Comparison of ENCODE assay signal across 11 mouse cellular contexts in the genomic region with DNA sequence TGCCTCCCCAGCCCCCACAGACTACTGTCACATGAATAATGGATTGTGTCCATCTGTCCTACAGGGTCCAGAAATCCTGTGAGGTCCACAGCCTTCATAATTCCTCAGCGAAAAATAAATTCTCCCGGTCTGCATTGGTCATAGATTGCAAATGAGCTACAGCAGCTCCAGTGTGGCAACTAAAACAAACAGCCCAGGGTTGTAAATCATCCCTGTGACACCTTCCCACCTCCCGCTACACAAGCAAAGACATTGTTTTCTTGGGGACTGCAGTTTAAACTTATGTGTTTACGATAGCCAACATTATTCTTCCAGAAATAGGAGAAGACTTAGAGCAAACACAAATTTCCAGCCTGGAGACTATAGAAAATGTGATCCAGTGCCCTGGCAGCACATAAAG.
"Had no signal": no experiment of that assay in that cellular context is flagged by ENCODE, and none has a peak within 500 bp of the region (broad histone marks: within the 10 kb centered on the region; RNA-seq: fewer than 3 reads in every experiment).

No protein-coding gene starts in this region.

- DNase-seq: kidney, adult 8-10 months; kidney, postnatal 10 days; liver; lung, adult 18-20 months; thymus, adult 2 months; thymus, postnatal 25 days had no signal

- H3K9me3 ChIP-seq: limb, embryonic 12.5 days; midbrain, embryonic 13.5 days; stomach, embryonic 15.5 days had no signal

- H3K9ac ChIP-seq: limb, embryonic 12.5 days; liver, embryonic 14.5 days; midbrain, embryonic 13.5 days; stomach, embryonic 15.5 days had no signal

- H3K4me1 ChIP-seq: limb, embryonic 12.5 days; midbrain, embryonic 13.5 days; stomach, embryonic 15.5 days had no signal

- H3K27ac ChIP-seq: limb, embryonic 12.5 days; liver, embryonic 14.5 days; midbrain, embryonic 13.5 days; stomach, embryonic 15.5 days had no signal

- H3K4me2 ChIP-seq: limb, embryonic 12.5 days; midbrain, embryonic 13.5 days; stomach, embryonic 15.5 days had no signal

- H3K36me3 ChIP-seq: limb, embryonic 12.5 days; midbrain, embryonic 13.5 days; stomach, embryonic 15.5 days had no signal

- H3K4me3 ChIP-seq: limb, embryonic 12.5 days; midbrain, embryonic 13.5 days; stomach, embryonic 15.5 days had no signal

- ATAC-seq: inflammation-experienced regulatory T-cells, adult 6 months; midbrain, embryonic 13.5 days had no signal

- H3K27me3 ChIP-seq: limb, embryonic 12.5 days; midbrain, embryonic 13.5 days; stomach, embryonic 15.5 days had no signal
